Mouse (Mus musculus) myocyte (in vitro differentiated cells): ENCODE measurements around the gene Fat3. TPM values are rescaled to one million over a fixed set of nuclear protein-coding genes. Genes with fewer than 3 reads are reported as not detected.

Experiments
- H3K27me3 ChIP-seq: one replicate; pipeline ENCODE4 v1.6.1; 2011; ENCODE audit not compliant: control insufficient read depth, insufficient read depth, insufficient read length
- H3K36me3 ChIP-seq: one replicate; pipeline ENCODE4 v1.6.1; 2011; ENCODE audit not compliant: control insufficient read depth, insufficient read depth
- H3K4me2 ChIP-seq: one replicate; pipeline ENCODE4 v1.6.1; 2011; ENCODE audit warnings: low read depth, control low read depth
- H3K4me3 ChIP-seq: one replicate; pipeline ENCODE4 v1.5.1; 2011; ENCODE audit warnings: mild to moderate bottlenecking, control low read depth, moderate library complexity
- H3K79me2 ChIP-seq: one replicate; pipeline ENCODE4 v1.6.1; 2011; ENCODE audit not compliant: control insufficient read depth, insufficient read depth
- H3ac ChIP-seq: one replicate; pipeline ENCODE4 v1.6.1; 2011; ENCODE audit not compliant: control insufficient read depth, insufficient read length
- CEBPB ChIP-seq: IDR thresholded peaks from 2 replicates; pipeline ENCODE4 v1.6.1; 2011; ENCODE audit warnings: mild to moderate bottlenecking, moderate library complexity; ENCODE audit not compliant: poor library complexity, insufficient read depth, severe bottlenecking
- E2F4 ChIP-seq: IDR thresholded peaks from one replicate; pipeline ENCODE4 v1.6.1; 2011; ENCODE audit warnings: mild to moderate bottlenecking, control low read depth, moderate library complexity; ENCODE audit not compliant: insufficient read depth
- MAX ChIP-seq: IDR thresholded peaks from one replicate; pipeline ENCODE4 v1.6.1; 2011; ENCODE audit warnings: low read depth, mild to moderate bottlenecking, control low read depth
- MYOD1 ChIP-seq, 3 experiments: IDR thresholded peaks; one replicate each; pipeline ENCODE4 v1.6.1; 2011; ENCODE audit warnings: control low read depth in 2 of 3, low read depth in 2 of 3, mild to moderate bottlenecking in 2 of 3, moderate library complexity in 1 of 3; ENCODE audit not compliant: insufficient read length in 2 of 3, control insufficient read depth in 1 of 3
- MYOG ChIP-seq, 3 experiments: IDR thresholded peaks; one replicate each; pipeline ENCODE4 v1.6.1; 2011; ENCODE audit warnings: control low read depth in 2 of 3, low read depth in 2 of 3, mild to moderate bottlenecking in 2 of 3; ENCODE audit not compliant: insufficient read length in 2 of 3, control insufficient read depth in 1 of 3, insufficient read depth in 1 of 3
- POLR2A ChIP-seq: IDR thresholded peaks from one replicate; pipeline ENCODE4 v1.6.1; 2011; ENCODE audit warnings: low read depth, mild to moderate bottlenecking, control low read depth, moderate library complexity; ENCODE audit not compliant: insufficient read length
- POLR2AphosphoS2 ChIP-seq: IDR thresholded peaks from one replicate; pipeline ENCODE4 v1.6.1; 2011; ENCODE audit warnings: low read depth, control low read depth; ENCODE audit not compliant: insufficient read length
- REST ChIP-seq: IDR thresholded peaks from one replicate; pipeline ENCODE4 v1.6.1; 2011; ENCODE audit warnings: mild to moderate bottlenecking, control low read depth, moderate library complexity; ENCODE audit not compliant: insufficient read depth, insufficient read length
- SRF ChIP-seq: IDR thresholded peaks from one replicate; pipeline ENCODE4 v1.6.1; 2011; ENCODE audit warnings: low read depth; ENCODE audit not compliant: control insufficient read depth, insufficient read length
- TCF12 ChIP-seq: IDR thresholded peaks from one replicate; pipeline ENCODE4 v1.6.1; 2011; ENCODE audit warnings: mild to moderate bottlenecking, control low read depth; ENCODE audit not compliant: poor library complexity, insufficient read depth, severe bottlenecking
- TCF3 ChIP-seq: IDR thresholded peaks from one replicate; pipeline ENCODE4 v1.6.1; 2011; ENCODE audit warnings: low read depth, control low read depth; ENCODE audit not compliant: insufficient read length
- USF1 ChIP-seq: IDR thresholded peaks from one replicate; pipeline ENCODE4 v1.6.1; 2011; ENCODE audit warnings: low read depth, mild to moderate bottlenecking, control low read depth, moderate library complexity
- polyA plus RNA-seq: library from polyadenylated mRNA; unstranded; fragments of >200 nt; fragmentation: generic; extraction: Trizol; gene quantifications from one replicate; pipeline ENCODE4 v1.2.1, GENCODE M21; 2012; ENCODE audit warnings: missing spikeins

Fat3 gene
- polyA plus RNA-seq, 1 experiment = not detected

- H3K79me2 ChIP-seq = no peaks in the 10 kb centered on the region
- TF ChIP-seq POLR2AphosphoS2 = no peak
- no peak for TF ChIP-seq SRF
- TF ChIP-seq POLR2A = no peak
- no peak for TF ChIP-seq TCF3
- TF ChIP-seq E2F4 = no peak
- no peak for TF ChIP-seq TCF12
- no peak for TF ChIP-seq REST
- H3K27me3 ChIP-seq = no peaks in the 10 kb centered on the region
- H3K4me2 ChIP-seq = no peak overlapping the region
- H3K4me3 ChIP-seq = no peak overlapping the region
- H3ac ChIP-seq = no peak overlapping the region
- H3K36me3 ChIP-seq = no peaks in the 10 kb centered on the region
These were observed 573.6 kb downstream of the Fat3 start for GRCm38 (mm10) chr9:15927378-15928083.

- H3ac ChIP-seq = no peak overlapping the region
- no peaks in the 10 kb centered on the region for H3K36me3 ChIP-seq
- no peaks in the 10 kb centered on the region for H3K27me3 ChIP-seq
- H3K4me3 ChIP-seq = no peak overlapping the region
- TF ChIP-seq E2F4 (no peak), MYOG (IDR thresholded peaks at IDR 0.05; ENCODE audit: control insufficient read depth in 1 of 3, insufficient read depth in 1 of 3, insufficient read length in 2 of 3, low read depth in 2 of 3) (no peak), USF1 (no peak), CEBPB (no peak), TCF3 (no peak), POLR2AphosphoS2 (no peak), TCF12 (no peak), MAX (no peak), REST (no peak), MYOD1 (IDR thresholded peaks at IDR 0.05; ENCODE audit: control insufficient read depth in 1 of 3, insufficient read length in 2 of 3, low read depth in 2 of 3) (no peak), SRF (no peak), POLR2A (no peak)
- no peaks in the 10 kb centered on the region for H3K79me2 ChIP-seq
- H3K4me2 ChIP-seq = no peak overlapping the region
These were observed 575.8 kb downstream of the Fat3 start for GRCm38 (mm10) chr9:15925237-15925636.

GRCm38 (mm10) chr9:15920271-15920670, 580.8 kb downstream of the Fat3 start:
- H3K4me2 ChIP-seq = no peak overlapping the region
- H3ac ChIP-seq = no peak overlapping the region
- H3K79me2 ChIP-seq = no peaks in the 10 kb centered on the region
- H3K36me3 ChIP-seq = no peaks in the 10 kb centered on the region
- TF ChIP-seq POLR2AphosphoS2 (no peak), MYOG (IDR thresholded peaks at IDR 0.05; ENCODE audit: control insufficient read depth in 1 of 3, insufficient read depth in 1 of 3, insufficient read length in 2 of 3, low read depth in 2 of 3) (no peak)
- H3K27me3 ChIP-seq = no peaks in the 10 kb centered on the region
- no peak overlapping the region for H3K4me3 ChIP-seq

GRCm38 (mm10) chr9:15919373-15920005, 581.6 kb downstream of the Fat3 start:
- Histone ChIP-seq H3K4me2 (no peak overlapping the region), H3ac (no peak overlapping the region), H3K4me3 (no peak overlapping the region), H3K36me3 (no peaks in the 10 kb centered on the region), H3K27me3 (no peaks in the 10 kb centered on the region), H3K79me2 (no peaks in the 10 kb centered on the region)
- TF ChIP-seq MYOG (IDR thresholded peaks at IDR 0.05; ENCODE audit: control insufficient read depth in 1 of 3, insufficient read depth in 1 of 3, insufficient read length in 2 of 3, low read depth in 2 of 3) = no peak
- TF ChIP-seq MYOD1 (IDR thresholded peaks at IDR 0.05; ENCODE audit: control insufficient read depth in 1 of 3, insufficient read length in 2 of 3, low read depth in 2 of 3) = no peak
- TF ChIP-seq POLR2A = no peak
- no peak for TF ChIP-seq TCF3

- H3K27me3 ChIP-seq = no peaks in the 10 kb centered on the region
These were observed 584.5 kb downstream of the Fat3 start for GRCm38 (mm10) chr9:15916600-15916999.

GRCm38 (mm10) chr9:15912735-15913134, 588.4 kb downstream of the Fat3 start:
- Histone ChIP-seq H3K4me2 (no peak overlapping the region), H3K36me3 (no peaks in the 10 kb centered on the region), H3K79me2 (no peaks in the 10 kb centered on the region), H3K4me3 (no peak overlapping the region), H3K27me3 (no peaks in the 10 kb centered on the region), H3ac (no peak overlapping the region)
- TF ChIP-seq TCF12 (no peak), SRF (no peak), E2F4 (no peak), MAX (no peak), POLR2A (no peak), MYOG (IDR thresholded peaks at IDR 0.05; ENCODE audit: control insufficient read depth in 1 of 3, insufficient read depth in 1 of 3, insufficient read length in 2 of 3, low read depth in 2 of 3) (no peak), POLR2AphosphoS2 (no peak), TCF3 (no peak), MYOD1 (IDR thresholded peaks at IDR 0.05; ENCODE audit: control insufficient read depth in 1 of 3, insufficient read length in 2 of 3, low read depth in 2 of 3) (no peak), USF1 (no peak)

More at GRCm38 (mm10) chr9:15916600-15916999, 584.5 kb downstream of the Fat3 start:
- Histone ChIP-seq H3K79me2 (no peaks in the 10 kb centered on the region), H3ac (no peak overlapping the region), H3K36me3 (no peaks in the 10 kb centered on the region), H3K4me2 (no peak overlapping the region), H3K4me3 (no peak overlapping the region)
- no peak for TF ChIP-seq POLR2AphosphoS2
